Mouse (Mus musculus) heart, postnatal 25 days (tissue): Measurements from ENCODE around the gene Med11. TPM values are rescaled to one million over a fixed set of nuclear protein-coding genes. Genes with fewer than 3 reads are reported as not detected.
A peak's percentile ranks its signal among the peaks of the same experiment; 100 is the strongest.
"Not testable (repeated sequence)": the region's sequence is repeated elsewhere in the genome, so short reads cannot be mapped to it uniquely, and the experiment has no call there.

Experiments used
- DNase-seq: peaks from one replicate; pipeline ENCODE4 v3.0.0; 2022; ENCODE audit warnings: low spot score
- intact Hi-C: fragments of 180-260 bp; cut with DNase I; formaldehyde crosslinking; loops from one replicate; pipeline ENCODE4 v1.15.1; 2025
- total RNA-seq, 2 experiments: library from RNA; stranded (reverse); gene quantifications; 2 replicates each; pipeline ENCODE4 v1.2.3; 2021

Gene Med11
- total RNA-seq, 2 experiments from 2014 or later, result 7.5 to 8.2 TPM

DNA sequence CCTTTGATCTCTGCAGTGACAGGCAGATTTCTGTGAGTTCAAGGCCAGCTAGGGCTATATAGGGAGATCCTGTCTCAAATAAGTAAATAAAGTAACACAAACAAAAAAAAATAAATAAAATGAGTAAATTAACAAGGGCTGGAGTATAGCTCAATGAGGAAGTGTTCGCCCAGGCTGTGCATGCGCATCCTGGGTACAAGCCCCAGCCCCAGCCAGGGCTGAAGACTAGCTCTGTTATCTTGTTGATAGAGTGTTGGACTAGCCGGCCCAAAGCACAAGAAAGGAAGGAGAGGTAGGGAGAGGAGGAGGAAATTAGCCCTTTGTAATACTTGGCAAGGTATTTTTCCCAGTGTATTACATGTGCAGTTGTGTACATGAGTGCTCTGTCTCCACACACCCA, 7.8 kb upstream of the Med11 start:
- DNase-seq, result no peak
- intact Hi-C loops, result no loop called here

DNA sequence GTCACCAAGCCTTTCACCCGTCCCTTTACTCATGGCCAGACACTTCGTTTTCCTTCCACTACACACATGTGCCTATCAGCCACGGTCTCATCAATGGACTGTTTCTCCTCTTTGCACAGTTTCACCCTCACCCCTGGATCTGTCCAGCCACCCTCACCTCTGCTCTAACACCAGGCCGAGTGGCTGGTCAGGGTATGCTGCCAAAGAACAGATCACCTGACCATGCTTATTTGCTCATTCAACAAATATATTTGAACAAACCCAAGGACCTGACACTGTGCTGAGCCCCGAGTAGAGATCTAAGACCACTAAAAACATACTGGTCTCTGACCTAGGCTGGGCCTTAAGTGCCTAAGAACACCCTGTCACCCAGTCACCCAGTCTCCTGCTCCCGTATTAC, 7.1 kb upstream of the Med11 start:
- intact Hi-C loops, result no loop called here
- no peak for DNase-seq

DNA sequence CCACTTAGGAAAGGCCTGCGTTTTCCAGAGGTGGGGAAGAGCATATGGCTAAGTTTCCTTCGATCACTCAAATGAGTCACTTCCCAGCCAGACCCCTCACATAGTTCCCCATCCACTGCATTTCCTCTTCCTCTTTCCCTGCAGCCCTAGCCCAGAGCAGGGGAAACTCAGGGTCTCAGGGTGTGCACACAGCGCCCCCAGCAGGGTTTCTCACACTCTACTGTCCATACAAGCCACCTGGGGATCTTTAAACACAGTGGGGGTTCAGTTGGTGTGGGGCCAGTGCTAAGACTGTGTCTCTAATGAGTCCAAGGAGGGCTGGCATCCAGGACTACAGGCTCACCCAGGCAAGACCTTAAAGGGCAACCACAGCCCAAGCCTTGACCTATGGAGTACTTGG, 5.0 kb upstream of the Med11 start:
- intact Hi-C loops, result no loop called here
- no peak for DNase-seq

DNA sequence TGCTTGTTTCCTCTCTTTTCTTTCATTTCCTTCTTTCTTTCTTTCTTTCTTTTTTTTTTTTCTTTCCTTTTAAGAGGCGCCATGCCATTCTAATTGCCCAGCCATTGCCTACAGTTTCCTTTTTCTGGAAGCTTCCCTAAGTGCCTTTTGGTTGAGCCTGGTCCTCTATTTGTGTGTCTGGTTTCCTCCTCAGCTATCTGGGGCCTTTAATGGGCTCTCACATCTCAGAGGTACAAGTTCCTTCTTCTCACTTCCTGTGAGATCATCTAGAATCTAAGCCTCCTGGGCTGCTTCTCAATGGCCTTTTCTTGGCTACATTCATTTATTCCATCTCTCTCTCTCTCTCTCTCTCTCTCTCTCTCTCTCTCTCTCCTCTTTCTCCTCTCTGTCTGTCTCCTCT, 4.3 kb upstream of the Med11 start:
- intact Hi-C loops, result no loop called here
- DNase-seq, result no peak

DNA sequence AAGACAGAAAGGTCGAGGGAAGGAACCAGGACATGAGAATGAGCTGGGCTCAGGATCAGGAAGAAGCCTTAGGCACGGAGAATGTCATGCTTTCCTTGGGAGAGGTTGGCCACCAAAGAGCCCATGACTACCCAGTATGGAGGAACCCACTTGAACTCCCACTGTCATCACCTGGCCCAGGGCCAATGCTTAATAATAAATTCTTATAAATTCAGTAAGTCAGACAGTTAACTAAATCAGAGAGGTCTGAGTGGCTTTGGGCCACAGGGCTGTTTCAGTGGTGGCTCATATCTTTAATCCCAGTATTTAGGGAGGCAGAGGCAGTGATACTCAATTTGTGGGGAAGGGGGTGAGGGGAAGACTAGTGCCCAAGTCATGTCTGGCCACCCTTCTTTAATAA, 793 bp upstream of the Med11 start:
- no peak for DNase-seq
- intact Hi-C loops, result loop anchor here (1.0 kb wide), 1 partner anchor 18 kb away; no protein-coding TSS in a partner anchor

DNA sequence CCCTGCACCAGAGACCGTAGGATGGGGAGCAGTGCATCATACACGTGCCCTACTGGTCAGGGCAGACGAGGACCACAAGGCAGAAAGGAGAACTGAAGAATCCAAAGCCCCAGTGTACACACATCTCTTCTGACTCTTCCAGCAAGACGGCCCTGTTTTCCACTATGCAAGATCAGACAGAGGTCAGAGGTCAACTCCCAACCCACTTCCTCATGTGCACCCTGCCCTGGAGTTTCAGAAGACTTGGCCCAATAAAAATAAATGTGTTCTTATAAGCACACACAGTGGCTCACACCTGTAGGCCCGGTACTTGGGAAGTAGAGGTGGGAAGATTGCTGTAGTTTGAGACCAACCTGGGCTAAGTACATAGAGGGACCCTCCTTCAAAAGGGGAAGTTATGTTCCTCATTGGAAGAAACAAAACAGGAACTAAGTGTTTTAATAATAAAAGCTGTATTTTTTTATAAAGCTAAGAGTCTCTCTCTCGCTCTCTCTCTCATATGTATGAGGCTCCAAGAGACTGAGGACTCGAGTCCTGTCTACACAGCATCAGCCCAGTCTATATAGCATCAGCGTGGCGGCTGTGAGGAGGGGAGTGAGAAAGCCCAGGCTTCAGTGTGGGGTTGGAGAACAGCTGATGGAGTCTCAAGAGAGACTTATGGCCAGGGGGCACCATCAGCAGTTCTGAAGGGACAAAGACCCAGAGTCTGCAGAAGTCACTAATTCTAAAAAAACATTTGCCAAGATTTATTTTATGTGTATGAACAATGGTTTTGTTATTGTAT, 1.7 kb downstream of the Med11 start:
- intact Hi-C loops, result loop anchor here (2.0 kb wide), 1 partner anchor 53 kb away; no protein-coding TSS in a partner anchor
- DNase-seq, result no peak

DNA sequence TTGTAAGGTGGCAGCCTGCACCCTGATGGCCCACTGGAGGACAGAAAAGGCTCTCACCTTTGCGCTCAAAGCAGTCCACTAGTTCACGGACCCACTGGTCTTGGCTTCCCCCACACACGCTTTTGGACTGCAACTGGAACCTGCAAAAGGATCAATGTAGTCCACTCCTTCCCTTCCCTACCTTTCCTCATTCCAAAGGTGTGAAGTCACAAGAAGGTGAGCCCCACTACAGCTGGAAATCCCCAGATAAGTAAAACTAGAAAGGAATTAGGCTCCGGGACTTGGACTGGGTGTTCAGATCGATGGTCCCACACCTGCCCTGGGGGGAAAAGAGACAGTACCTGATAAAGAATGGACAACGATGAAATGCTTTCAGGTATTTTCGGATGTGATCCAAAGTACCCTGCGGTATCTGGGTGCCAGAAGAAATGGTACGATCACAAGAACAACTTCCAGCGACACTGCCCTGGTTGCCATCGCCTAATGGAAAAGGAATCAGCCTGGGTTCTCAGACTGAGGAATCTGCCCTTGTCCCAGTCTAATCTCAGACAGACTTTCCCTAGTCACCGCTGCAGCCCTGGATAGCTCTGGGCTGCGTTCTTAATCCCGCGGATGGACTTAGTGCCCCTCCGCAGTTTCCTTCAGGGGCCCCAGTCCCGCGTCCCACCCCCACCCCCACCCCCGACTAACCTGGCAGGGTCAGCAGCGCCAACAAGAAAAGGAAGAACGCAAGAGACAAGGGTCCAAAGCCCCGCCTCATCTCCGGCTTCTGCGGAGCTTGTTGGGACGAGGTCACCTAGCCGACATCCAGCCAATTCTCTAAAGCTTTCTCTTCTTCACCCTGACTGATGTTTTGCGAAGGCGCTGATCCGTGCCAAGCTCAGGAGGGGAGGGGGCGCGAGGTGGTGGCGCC, 7.2 kb downstream of the Med11 start, which contains the start of gene Zmynd15:
Gene Zmynd15 (plus strand): TSS at position 746 of the 913 bp plus-strand sequence.
- intact Hi-C loops, result loop anchor here (2.0 kb wide), 1 partner anchor 42 kb away; no protein-coding TSS in a partner anchor
- no peak for DNase-seq

DNA sequence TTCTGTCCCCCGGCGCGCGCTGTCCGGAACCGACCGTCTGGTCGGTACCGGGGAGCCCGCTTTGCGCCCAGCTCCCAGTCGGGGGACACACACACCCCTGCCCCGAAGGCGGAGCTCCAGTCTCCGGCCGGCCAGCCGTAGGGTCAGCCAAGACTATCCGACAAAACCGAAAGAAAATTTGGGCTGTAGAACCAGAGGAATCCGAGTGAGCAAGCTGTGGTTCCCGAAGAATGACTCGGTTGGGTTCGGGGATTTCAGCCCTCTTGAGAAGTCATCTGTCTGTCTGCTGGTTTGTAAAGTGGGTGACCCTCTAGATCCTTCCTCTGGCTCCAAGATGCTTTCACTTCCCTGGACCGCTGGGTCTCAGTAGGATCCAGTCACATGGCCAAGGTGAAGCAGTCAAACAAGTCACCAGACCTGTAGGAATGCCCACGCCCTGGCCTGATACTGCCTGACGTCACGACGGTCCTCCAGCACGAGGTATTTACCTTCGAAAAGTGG, 7.9 kb downstream of the Med11 start, which contains the start of gene Cxcl16:
Gene Cxcl16 (minus strand): TSS at position 384 of the 501 bp plus-strand sequence.
- peak; percentile 61 for DNase-seq
- intact Hi-C loops, result loop anchor here (2.0 kb wide), 1 partner anchor 41 kb away; no protein-coding TSS in a partner anchor

DNA sequence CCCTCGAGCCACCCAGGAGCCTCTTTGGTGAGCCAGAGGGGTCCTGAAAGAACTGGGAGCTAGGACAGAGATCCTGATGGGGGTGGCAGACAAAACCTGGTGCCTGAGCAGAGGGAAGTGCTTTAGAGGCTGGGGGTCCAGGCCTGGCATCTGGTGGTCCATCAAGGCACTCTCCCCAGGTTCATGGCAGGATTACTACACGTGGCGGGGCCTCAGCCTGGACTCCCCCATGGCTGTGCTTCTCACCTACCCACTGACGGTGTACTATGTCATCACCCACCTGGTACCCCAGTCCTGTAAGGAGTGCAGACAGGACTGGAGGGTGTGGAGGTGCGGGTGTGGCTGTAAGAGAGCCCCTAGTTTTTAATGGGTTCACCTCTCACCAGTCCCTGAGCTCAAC, 12.3 kb downstream of the Med11 start:
- intact Hi-C loops, result no loop called here
- no peak for DNase-seq

DNA sequence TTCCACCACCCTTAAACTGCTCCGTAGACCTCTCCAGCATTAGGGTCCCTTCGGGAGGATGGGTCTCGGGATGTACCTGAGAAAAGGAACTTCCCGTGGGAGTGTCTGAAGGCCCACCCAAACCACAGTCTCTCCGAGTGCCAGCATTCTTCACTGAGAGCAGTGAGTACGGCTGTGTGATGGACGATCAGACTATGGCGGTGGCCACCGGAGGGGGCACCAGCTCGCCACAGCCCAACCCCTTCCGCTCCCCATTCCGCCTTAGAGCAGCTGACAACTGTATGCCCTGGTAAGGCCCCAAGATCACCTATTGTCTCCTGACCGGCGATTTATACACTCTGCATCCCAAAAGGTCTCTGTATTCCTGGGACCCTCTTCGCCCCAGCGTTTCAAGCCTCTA, 13.5 kb downstream of the Med11 start:
- intact Hi-C loops, result no loop called here
- no peak for DNase-seq

DNA sequence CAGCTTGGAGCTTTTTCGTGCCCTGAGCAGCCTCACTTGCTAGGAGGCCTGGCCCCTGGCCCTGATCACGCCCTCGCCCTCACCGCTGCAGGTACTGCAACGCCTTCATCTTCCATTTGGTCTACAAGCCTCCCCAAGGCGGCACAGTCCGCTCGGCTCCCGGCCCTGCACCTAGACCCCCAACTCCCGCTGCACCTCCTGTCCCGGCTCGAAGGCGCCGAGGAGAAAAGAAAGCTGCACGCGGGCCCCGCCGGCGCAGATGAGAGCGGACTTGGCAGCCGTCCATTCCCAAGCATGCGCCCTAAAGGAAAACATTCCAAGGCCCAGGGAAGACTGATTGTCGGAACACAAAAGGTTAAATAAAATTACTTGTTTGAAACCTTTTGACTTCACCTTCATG, 14.1 kb downstream of the Med11 start:
- intact Hi-C loops, result no loop called here
- no peak for DNase-seq

DNA sequence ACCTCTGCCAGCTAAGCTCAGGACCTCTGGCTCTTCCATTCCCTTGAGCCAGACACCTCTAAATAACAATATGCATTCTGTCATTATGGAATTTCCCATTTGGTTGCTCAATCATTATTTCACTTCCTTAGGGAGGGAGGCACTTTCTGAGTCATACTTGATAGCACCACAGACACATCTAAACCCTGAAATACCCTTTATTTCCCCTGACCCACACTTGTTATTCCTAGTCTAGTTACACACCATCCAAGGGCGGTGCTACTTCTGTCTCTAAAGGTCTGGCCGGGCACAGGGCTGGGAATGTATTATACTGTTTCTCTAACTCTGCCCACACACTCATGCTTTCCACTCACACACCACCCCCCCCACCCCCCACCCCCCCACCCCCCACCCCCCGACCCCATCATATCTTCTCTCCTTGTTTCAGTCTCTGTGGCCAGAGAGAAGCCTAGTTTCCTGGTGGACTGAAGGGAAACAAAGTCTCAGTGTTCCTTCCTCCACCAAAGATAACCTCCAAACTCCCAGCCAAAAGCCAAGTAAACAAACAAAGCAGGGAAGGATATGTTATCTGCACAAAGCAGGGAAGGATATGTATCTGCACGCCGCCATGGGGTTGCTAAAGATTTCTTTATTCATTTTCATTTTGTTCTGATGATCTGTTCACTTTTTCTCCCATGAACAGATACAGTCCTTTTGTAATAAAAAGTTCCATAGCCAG, 16.3 kb downstream of the Med11 start:
- DNase-seq, result no peak
- intact Hi-C loops, result no loop called here

DNA sequence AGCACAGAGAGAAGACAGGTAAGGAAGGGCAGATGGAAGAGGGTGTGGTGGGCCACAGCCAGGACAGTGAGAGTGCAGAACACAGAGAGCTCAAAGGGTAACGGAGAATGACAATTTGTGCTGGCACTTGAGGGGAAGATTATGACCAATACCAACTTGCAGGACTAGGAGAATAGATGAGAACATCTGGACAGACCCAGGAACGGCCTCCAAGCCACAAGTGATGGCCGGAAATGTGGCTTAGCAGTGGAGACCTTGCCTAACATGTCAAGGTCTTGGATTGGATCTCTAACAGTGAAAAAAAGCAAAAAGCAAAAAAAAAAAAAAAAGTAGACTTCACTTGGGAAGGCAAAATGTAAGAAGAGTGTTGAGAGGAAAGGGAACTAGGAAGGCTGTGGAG, 18.0 kb downstream of the Med11 start:
- intact Hi-C loops, result no loop called here
- no peak for DNase-seq

DNA sequence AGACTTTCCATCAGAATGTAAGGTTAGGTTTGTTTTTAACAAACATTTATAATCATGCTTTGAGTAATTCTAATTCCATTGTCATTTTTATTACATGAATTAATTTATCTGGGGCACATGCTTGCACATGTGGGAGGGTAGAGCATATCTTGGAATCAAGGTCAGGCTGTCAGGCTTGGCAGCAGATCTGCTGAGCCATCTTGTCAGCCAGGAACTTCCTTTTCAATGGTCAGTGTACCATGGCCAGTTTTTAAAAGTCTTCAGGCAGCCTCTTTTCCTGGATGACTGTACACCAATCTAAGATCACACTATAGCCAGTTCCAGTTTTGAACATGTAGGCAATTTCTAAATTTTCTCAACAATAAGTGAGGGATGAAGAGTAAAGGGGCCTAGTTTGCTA, 21.0 kb downstream of the Med11 start:
- DNase-seq, result no peak
- intact Hi-C loops, result no loop called here

DNA sequence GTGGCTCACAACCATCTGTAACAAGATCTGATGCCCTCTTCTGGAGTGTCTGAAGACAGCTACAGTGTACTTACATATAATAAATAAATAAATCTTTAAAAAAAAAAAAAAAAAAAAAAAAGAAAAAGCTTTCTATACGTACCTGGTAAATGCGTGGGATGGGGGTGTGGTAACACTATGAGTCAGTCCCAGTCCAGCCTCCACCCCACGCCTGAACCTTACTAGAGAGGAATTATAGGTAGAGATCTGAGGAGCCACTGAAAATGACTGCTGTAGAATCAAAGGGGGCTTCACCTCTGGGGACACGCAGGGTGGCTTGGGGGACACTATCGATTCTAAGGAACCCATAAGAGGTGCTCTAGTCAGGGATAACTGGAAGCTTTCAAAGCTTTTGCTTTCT, 21.6 kb downstream of the Med11 start:
- intact Hi-C loops, DNase-seq: not testable (repeated sequence)

DNA sequence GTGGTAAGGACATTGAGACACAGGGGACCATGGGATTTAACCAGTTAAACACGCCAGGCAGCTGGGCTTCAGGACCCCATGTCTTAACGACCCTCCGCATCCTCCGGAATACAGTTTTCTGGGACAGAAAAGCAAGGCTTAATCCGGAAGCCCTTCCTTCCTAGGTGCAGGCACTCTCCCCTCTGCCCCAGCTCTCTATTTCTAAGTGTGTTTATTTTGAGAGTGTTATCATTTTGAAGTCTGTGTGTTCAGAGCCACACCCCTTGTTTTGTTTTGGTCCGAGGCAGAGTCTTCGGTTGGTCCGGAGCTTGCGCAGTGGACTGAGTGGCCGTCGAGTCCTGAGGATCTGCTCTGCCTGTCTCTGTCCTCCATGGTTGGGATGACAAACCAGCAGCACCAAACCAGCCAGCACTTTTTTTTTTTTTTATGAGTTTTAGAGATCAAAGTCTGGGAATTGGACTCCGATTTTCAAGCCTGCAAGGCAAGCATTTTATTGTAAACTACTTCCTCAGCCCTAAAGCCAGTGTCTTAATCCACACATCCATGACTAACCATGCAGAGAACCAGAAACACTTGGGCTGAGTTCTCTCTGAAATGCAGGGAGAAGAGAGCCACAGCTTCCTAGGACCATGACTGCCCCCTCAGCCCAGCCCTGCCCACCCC, 23.3 kb downstream of the Med11 start:
- intact Hi-C loops, result no loop called here
- DNase-seq, result no peak

DNA sequence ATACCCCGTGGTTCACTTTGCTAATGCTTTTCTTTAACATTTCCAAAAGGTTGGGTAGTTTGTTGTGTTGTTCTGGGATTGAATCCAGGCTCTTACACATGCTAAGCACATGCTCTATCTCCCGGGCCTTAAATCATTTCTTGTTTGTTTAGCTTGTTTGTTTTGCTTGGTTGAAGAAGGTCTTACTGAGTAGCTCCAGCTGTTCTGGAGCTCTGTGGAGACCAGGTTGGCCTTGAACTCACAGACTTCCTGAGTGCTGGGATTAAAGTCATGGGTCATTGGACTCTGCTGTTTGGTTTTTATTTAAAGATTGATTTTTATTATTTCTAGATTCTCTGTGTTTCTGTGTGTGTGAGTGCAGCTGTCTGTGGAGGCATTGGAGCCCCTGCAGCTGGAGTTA, 33.8 kb downstream of the Med11 start:
- no peak for DNase-seq
- intact Hi-C loops, result no loop called here

DNA sequence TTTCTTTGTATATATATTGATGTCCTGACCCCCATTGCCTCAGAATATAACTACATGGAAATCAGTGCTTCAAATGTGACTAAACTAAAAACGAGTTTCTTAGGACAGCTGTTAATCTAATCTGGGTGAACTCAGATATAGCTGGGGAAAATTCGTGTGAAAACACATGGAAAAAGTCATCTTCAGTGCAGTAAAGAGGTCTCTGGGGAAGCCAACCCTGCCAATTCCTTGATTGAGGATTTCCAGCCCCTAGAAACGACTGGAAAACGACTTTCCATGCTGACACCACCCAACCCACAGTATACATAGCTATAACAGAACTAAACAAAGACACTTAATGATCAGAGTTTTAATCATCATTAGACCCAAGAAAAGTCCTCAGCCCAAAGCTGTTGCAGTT, 36.1 kb downstream of the Med11 start:
- no peak for DNase-seq
- intact Hi-C loops, result no loop called here

DNA sequence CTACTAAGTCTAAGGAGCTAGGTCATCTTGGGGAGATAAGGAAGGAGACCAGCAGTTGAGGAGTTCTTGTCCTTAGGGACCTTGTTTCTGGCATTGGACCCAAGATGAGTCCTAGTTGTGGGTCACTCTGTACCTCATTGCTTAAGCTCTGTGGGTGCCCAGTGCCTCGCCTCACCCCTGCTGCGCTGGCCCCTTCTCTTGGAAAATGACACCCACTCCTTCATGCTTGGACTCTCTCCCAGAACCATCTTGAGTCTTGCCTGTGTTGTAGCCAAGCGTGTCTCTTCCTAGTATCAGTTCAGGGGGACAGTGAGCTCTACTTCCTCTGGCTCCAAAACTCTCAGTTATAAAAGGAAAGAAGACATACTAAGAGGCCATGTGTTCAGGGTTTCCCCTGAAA, 37.4 kb downstream of the Med11 start:
- DNase-seq, result no peak
- intact Hi-C loops, result no loop called here
